Mouse (Mus musculus): ENCODE measurements around the gene Scd2. TPM values are rescaled to one million over a fixed set of nuclear protein-coding genes. Genes with fewer than 3 reads are reported as not detected.
A peak's percentile ranks its signal among the peaks of the same experiment; 100 is the strongest.
"Not testable (repeated sequence)": the region's sequence is repeated elsewhere in the genome, so short reads cannot be mapped to it uniquely, and the experiment has no call there.

Gene Scd2
- polyA plus RNA-seq, 1 experiment from 2014 or later: 424 TPM

- peak overlapping the region; percentile 27; the same call in 1 of the 2 replicates for H3K27ac ChIP-seq (ENCODE audit: low read depth, low read length)
- H3K9ac ChIP-seq (ENCODE audit: low read length): no peak overlapping the region
- no peak overlapping the region for H3K4me3 ChIP-seq (ENCODE audit: low read depth, low read length)
- DNase-seq (ENCODE audit: low spot score) (peak; percentile 40), ATAC-seq (ENCODE audit: insufficient read depth, low FRiP score, low TSS enrichment) (no peak)
- H3K36me3 ChIP-seq (ENCODE audit: control insufficient read depth, insufficient read depth, low read length): no peaks in the 10 kb centered on the region
- H3K4me2 ChIP-seq (ENCODE audit: low read depth): no peak overlapping the region
- no peaks in the 10 kb centered on the region for H3K9me3 ChIP-seq (ENCODE audit: control insufficient read depth, low read length)
- peaks cover 39% of the 10 kb centered on the region for H3K4me1 ChIP-seq (ENCODE audit: control insufficient read depth, insufficient read depth, low read length)
- 1% methylated on average over 6 of the region's 6 CpGs for WGBS
- no peaks in the 10 kb centered on the region for H3K27me3 ChIP-seq (ENCODE audit: control insufficient read depth, insufficient read depth, low read length)
Observed at GRCm38 (mm10) chr19:44280755-44281154, 12.7 kb upstream of the Scd2 start.

- not testable (repeated sequence) for H3K4me3 ChIP-seq (ENCODE audit: low read depth, low read length); ATAC-seq (ENCODE audit: insufficient read depth, low FRiP score, low TSS enrichment); H3K9ac ChIP-seq (ENCODE audit: low read length); H3K27me3 ChIP-seq (ENCODE audit: control insufficient read depth, insufficient read depth, low read length); DNase-seq (ENCODE audit: low spot score); H3K4me2 ChIP-seq (ENCODE audit: low read depth); H3K9me3 ChIP-seq (ENCODE audit: control insufficient read depth, low read length); H3K36me3 ChIP-seq (ENCODE audit: control insufficient read depth, insufficient read depth, low read length)
- peak overlapping the region; percentile 54 for H3K27ac ChIP-seq (ENCODE audit: low read depth, low read length)
- WGBS: 70% methylated on average over 1 of the region's 1 CpGs
- peaks cover 39% of the 10 kb centered on the region for H3K4me1 ChIP-seq (ENCODE audit: control insufficient read depth, insufficient read depth, low read length)
Observed at GRCm38 (mm10) chr19:44281825-44282447, 11.5 kb upstream of the Scd2 start.

- no peaks in the 10 kb centered on the region for H3K27me3 ChIP-seq (ENCODE audit: control insufficient read depth, insufficient read depth, low read length)
- no peak overlapping the region; the same call in 1 of the 2 replicates for H3K9ac ChIP-seq (ENCODE audit: low read length)
- ATAC-seq (ENCODE audit: insufficient read depth, low FRiP score, low TSS enrichment) (no peak), DNase-seq (ENCODE audit: low spot score) (peak; percentile 34)
- no peaks in the 10 kb centered on the region for H3K36me3 ChIP-seq (ENCODE audit: control insufficient read depth, insufficient read depth, low read length)
- WGBS: 30% methylated on average over 9 of the region's 9 CpGs
- H3K4me2 ChIP-seq (ENCODE audit: low read depth): 0 out of 2 replicates have a peak overlapping the region, but pooled peaks have one; percentile 3
- H3K9me3 ChIP-seq (ENCODE audit: control insufficient read depth, low read length): no peaks in the 10 kb centered on the region
- peak overlapping the region; percentile 54 for H3K27ac ChIP-seq (ENCODE audit: low read depth, low read length)
- H3K4me1 ChIP-seq (ENCODE audit: control insufficient read depth, insufficient read depth, low read length): peaks cover 39% of the 10 kb centered on the region
- H3K4me3 ChIP-seq (ENCODE audit: low read depth, low read length): no peak overlapping the region
Observed at GRCm38 (mm10) chr19:44282534-44283156, 10.8 kb upstream of the Scd2 start.

GRCm38 (mm10) chr19:44283157-44284024, 10.1 kb upstream of the Scd2 start:
- H3K9me3 ChIP-seq (ENCODE audit: control insufficient read depth, low read length): no peaks in the 10 kb centered on the region
- peak overlapping the region; percentile 96 for H3K27ac ChIP-seq (ENCODE audit: low read depth, low read length)
- peak overlapping the region; percentile 89 for H3K4me2 ChIP-seq (ENCODE audit: low read depth)
- peak overlapping the region; percentile 42 for H3K4me3 ChIP-seq (ENCODE audit: low read depth, low read length)
- no peaks in the 10 kb centered on the region for H3K36me3 ChIP-seq (ENCODE audit: control insufficient read depth, insufficient read depth, low read length)
- peak overlapping the region; percentile 50 for H3K9ac ChIP-seq (ENCODE audit: low read length)
- DNase-seq (ENCODE audit: low spot score): no peak
- no peak; the same call in 1 of the 2 replicates for ATAC-seq (ENCODE audit: insufficient read depth, low FRiP score, low TSS enrichment)
- H3K27me3 ChIP-seq (ENCODE audit: control insufficient read depth, insufficient read depth, low read length): no peaks in the 10 kb centered on the region
- H3K4me1 ChIP-seq (ENCODE audit: control insufficient read depth, insufficient read depth, low read length): peaks cover 39% of the 10 kb centered on the region
- whole genome bisulfite sequencing: 27% methylated on average over 15 of the region's 15 CpGs

- DNase-seq (ENCODE audit: low spot score): peak; percentile 98
- WGBS: under 1% methylated on average over 38 of the region's 38 CpGs
- peaks cover 39% of the 10 kb centered on the region for H3K4me1 ChIP-seq (ENCODE audit: control insufficient read depth, insufficient read depth, low read length)
- H3K27me3 ChIP-seq (ENCODE audit: control insufficient read depth, insufficient read depth, low read length): no peaks in the 10 kb centered on the region
- H3K4me2 ChIP-seq (ENCODE audit: low read depth): peak overlapping the region; percentile 89
- H3K9ac ChIP-seq (ENCODE audit: low read length): peak overlapping the region; percentile 50
- no peaks in the 10 kb centered on the region for H3K36me3 ChIP-seq (ENCODE audit: control insufficient read depth, insufficient read depth, low read length)
- H3K9me3 ChIP-seq (ENCODE audit: control insufficient read depth, low read length): no peaks in the 10 kb centered on the region
- peak overlapping the region; percentile 96 for H3K27ac ChIP-seq (ENCODE audit: low read depth, low read length)
- peak overlapping the region; percentile 42 for H3K4me3 ChIP-seq (ENCODE audit: low read depth, low read length)
- ATAC-seq (ENCODE audit: insufficient read depth, low FRiP score, low TSS enrichment): peak; percentile 100
Observed at GRCm38 (mm10) chr19:44284025-44284695, 9.3 kb upstream of the Scd2 start.

- WGBS: 3% methylated on average over 11 of the region's 11 CpGs
- no peak for ATAC-seq (ENCODE audit: insufficient read depth, low FRiP score, low TSS enrichment)
- no peaks in the 10 kb centered on the region for H3K36me3 ChIP-seq (ENCODE audit: control insufficient read depth, insufficient read depth, low read length)
Observed at GRCm38 (mm10) chr19:44284723-44285122, 8.8 kb upstream of the Scd2 start.

GRCm38 (mm10) chr19:44285554-44285953, 7.9 kb upstream of the Scd2 start:
- Histone ChIP-seq H3K4me2 (ENCODE audit: low read depth) (no peak overlapping the region), H3K9me3 (ENCODE audit: control insufficient read depth, low read length) (no peaks in the 10 kb centered on the region), H3K27ac (ENCODE audit: low read depth, low read length) (no peak overlapping the region), H3K4me3 (ENCODE audit: low read depth, low read length) (no peak overlapping the region), H3K27me3 (ENCODE audit: control insufficient read depth, insufficient read depth, low read length) (no peaks in the 10 kb centered on the region), H3K9ac (ENCODE audit: low read length) (no peak overlapping the region), H3K4me1 (ENCODE audit: control insufficient read depth, insufficient read depth, low read length) (peaks cover 30% of the 10 kb centered on the region), H3K36me3 (ENCODE audit: control insufficient read depth, insufficient read depth, low read length) (no peaks in the 10 kb centered on the region)
- WGBS: 97% methylated on average over 8 of the region's 8 CpGs
- DNase-seq (ENCODE audit: low spot score): no peak
- ATAC-seq (ENCODE audit: insufficient read depth, low FRiP score, low TSS enrichment): no peak

More at GRCm38 (mm10) chr19:44284723-44285122, 8.8 kb upstream of the Scd2 start:
- Histone ChIP-seq H3K9ac (ENCODE audit: low read length) (peak overlapping the region; percentile 48), H3K4me1 (ENCODE audit: control insufficient read depth, insufficient read depth, low read length) (peaks cover 37% of the 10 kb centered on the region), H3K9me3 (ENCODE audit: control insufficient read depth, low read length) (no peaks in the 10 kb centered on the region), H3K27ac (ENCODE audit: low read depth, low read length) (peak overlapping the region; percentile 96), H3K27me3 (ENCODE audit: control insufficient read depth, insufficient read depth, low read length) (no peaks in the 10 kb centered on the region), H3K4me2 (ENCODE audit: low read depth) (peak overlapping the region; percentile 89), H3K4me3 (ENCODE audit: low read depth, low read length) (peak overlapping the region; percentile 42)
- no peak for DNase-seq (ENCODE audit: low spot score)

- 54% methylated on average over 2 of the region's 2 CpGs for WGBS
- no peak for DNase-seq (ENCODE audit: low spot score)
- no peaks in the 10 kb centered on the region for H3K27me3 ChIP-seq (ENCODE audit: control insufficient read depth, insufficient read depth, low read length)
Observed at GRCm38 (mm10) chr19:44286109-44286508, 7.4 kb upstream of the Scd2 start.

More at GRCm38 (mm10) chr19:44286109-44286508, 7.4 kb upstream of the Scd2 start:
- ATAC-seq (ENCODE audit: insufficient read depth, low FRiP score, low TSS enrichment): no peak
- Histone ChIP-seq H3K36me3 (ENCODE audit: control insufficient read depth, insufficient read depth, low read length) (no peaks in the 10 kb centered on the region), H3K9ac (ENCODE audit: low read length) (no peak overlapping the region), H3K4me3 (ENCODE audit: low read depth, low read length) (no peak overlapping the region), H3K4me2 (ENCODE audit: low read depth) (no peak overlapping the region), H3K27ac (ENCODE audit: low read depth, low read length) (no peak overlapping the region), H3K4me1 (ENCODE audit: control insufficient read depth, insufficient read depth, low read length) (peaks cover 25% of the 10 kb centered on the region), H3K9me3 (ENCODE audit: control insufficient read depth, low read length) (no peaks in the 10 kb centered on the region)
